Mouse (Mus musculus): ENCODE measurements at regions not wholly inside any gene's neighbourhood (a gene's known extent, or its start where the extent isn't known, plus 50 kb on each side); places are given as distances from the start of the nearest gene placed in this dataset.
"Not testable (repeated sequence)": the region's sequence is repeated elsewhere in the genome, so short reads cannot be mapped to it uniquely, and the experiment has no call there.

DNA sequence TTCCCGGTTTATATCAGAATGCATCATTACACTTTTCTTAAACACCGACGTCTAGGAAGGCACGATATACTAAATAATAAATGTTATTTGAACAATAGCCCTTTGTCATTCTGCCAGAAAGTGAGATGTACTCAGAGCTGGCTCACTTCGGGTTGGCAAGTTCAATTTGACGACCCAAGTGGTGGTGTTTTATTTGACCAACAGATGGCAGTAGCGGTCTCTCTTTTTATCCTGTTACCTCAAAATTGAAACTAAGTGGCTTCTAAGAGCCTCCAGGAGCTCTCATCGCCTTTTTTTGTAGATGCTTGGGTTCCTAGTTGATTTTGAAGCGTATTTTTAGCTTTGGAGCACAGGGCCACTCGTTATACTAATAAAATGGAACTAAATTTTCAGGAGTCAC, 66.7 kb upstream of the Chmp2b start:
- peak; percentile 58 for DNase-seq (ENCODE audit: low read depth)

DNA sequence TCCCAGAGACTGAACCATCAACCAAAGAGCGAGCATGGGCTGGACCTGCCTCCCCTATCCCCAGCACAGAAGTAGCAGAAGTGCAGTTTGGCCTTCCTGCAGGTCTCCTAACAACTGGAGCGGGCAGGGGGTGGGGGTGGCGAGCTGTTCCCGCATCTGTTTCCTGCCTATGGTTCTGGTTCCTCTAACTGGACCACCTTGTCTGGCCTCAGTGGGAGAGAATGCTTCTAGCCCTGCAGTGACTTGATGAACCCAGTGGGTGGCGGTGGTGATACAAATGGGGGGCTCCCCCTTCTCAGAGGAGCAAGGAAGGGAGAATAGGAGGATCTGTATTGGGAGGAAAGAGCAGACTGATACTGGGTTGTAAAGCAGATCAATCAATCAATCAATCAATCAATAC, 69.2 kb upstream of the Chmp2b start:
- DNase-seq (ENCODE audit: low read depth), result no peak

DNA sequence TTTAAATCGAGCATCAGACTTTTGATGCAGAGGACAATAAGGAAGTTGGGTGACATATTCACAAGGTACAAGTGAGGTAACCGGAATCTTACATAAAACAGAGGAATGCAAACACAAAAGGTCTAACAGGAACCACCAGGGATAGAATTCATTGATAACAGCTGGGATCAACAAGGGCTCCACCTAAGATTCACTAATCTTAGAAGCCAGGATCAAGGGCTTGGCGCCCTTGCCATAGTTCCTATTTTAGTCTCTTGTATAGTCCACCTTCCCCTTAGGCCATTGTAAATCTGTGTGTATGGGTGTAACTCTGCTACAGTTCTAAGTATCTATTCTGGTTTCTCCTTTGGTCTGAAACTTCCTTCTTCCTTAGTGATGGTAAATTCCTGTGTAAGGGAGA, 84.2 kb upstream of the Chmp2b start:
- DNase-seq (ENCODE audit: low read depth), result not testable (repeated sequence)

DNA sequence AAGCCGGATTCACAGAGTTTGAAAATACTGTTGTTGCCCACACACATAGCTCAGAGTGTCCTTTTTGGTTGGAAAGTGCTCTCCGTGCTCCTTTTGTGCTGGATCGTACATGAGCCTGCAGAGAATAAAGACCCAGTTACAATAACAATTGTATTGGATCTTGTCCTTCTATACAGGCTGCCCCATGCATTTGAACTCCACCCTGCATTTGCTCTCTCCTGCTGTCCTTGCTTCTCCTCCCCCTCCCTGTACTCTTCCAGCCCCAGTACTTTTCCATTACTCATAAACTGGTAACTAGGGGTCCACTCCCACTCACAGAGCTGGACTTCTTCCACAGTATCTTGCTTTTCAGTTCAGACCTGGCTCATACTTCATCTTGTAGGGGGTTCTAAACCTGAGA, 86.5 kb upstream of the Chmp2b start:
- no peak for DNase-seq (ENCODE audit: low read depth)

DNA sequence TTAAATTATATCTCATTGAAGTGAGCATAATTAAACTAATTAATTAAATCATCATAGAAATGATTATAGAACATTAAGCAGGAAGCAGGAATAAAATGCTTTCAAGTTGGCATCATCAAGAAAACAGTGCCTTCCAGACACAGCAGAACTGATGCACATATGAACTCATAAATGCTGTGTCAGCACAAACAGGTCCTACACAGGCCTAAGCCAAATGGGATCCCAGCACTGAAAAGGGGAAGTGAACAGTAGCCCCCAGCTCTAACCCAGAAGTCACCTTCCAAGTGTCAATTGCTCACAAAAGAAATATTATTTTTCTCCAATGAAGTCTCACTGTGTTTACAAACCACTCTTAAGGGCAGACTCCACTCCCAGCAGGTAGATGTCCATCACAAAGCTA, 93.0 kb upstream of the Chmp2b start:
- DNase-seq (ENCODE audit: low read depth), result no peak

DNA sequence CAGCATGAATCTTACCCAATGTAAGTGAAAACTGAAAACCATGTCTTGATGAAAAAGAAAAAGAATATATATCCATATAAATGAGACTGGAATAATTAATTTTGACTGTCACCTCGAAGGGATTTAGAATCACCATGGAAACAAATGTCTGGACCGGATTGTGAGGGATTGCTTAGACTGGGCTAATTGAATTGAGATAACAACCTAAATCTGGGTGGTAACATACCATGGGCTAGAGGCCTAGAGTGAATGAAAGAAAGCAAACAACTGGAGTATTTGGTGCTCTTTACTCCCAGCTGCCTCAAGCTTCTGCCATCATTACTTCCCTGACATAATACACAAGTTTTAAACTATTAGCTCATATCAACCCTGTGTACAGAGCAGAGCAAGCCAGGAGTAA, 95.3 kb upstream of the Chmp2b start:
- no peak for DNase-seq (ENCODE audit: low read depth)

DNA sequence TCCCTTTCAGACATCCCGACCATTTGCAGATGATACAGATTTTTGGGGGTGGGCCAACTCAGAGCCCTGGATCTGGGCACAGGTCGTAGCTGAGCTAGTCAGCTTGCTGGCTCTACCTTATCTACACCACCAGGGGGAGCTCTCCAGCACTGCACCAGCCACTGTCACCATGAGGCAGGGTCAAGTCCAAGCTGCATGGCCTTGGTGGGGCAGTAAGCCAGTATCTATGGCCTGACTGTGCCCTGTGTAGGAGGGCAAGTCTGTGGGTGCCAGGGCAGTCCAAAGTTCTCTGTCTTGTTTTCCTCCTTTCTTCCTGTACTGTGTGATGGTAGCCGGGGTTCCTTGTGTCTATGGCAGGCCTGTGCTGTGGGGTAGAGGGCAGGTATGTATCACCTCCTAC, 102.3 kb upstream of the Chmp2b start:
- DNase-seq (ENCODE audit: low read depth), result peak; percentile 13

DNA sequence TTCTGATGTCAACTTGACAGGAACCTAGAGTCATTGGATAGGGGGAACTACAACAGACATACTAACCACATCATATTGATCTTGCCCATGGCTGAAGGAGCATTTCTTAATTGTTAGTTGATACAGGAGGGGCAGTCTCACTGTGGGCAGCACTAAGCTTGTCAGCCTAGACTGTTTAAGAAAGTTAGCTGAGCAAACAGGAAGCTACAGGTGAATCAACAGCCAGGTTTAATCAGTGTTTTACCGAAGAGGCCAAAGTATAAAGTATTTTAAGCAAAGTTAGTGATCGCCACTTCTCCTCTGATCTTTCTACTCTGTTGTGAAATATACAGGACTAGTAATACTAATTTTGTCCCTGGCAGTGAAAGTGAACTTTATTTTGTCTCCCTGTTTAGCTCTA, 109.6 kb upstream of the Chmp2b start:
- no peak for DNase-seq (ENCODE audit: low read depth)

DNA sequence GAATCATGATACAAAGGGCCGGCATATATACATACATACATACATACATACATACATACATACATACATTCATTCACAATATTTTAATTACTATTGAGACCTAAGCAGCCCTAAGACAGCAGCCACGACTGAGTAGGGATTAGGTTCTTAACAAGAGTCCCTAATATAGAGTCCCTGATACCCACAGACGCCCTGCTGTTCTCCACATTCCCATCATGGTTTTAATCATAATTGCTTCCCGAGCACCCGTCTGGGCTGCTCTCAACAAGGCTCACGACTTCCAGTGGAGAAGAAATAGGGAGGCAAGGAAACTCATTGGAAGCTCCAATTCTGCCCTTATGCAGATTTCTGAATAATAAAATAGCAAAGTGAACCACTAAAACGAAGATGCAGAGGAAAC, 120.6 kb upstream of the Chmp2b start:
- no peak for DNase-seq (ENCODE audit: low read depth)

DNA sequence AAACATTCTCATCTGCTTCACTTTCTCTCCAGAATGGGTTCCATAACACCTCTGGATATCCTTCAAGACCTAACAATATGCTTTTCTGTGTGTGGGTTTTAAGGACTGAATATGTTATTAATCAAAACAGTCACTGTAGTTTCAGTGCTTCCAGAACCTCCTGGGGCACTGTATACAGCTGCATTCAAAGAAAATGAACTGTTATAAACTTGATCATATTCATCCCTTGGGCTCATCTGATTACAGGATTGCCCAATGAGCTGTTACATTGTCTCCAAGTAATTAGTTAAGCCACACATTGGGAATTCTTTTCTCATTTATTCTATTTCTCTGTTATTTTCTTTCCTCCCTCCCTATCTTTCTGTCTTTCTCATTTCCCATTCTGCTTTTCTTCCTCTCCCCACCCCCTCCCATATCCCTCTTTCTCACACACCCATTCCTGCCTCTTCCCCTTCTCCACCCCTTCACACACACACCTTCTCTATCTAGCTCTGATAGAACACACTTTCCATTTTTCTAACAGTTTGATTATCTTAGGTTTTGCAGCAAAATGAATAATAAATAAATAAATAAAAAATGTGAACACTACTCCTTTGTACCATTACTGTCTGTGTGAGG, 121.3 kb upstream of the Chmp2b start:
- no peak for DNase-seq (ENCODE audit: low read depth)

DNA sequence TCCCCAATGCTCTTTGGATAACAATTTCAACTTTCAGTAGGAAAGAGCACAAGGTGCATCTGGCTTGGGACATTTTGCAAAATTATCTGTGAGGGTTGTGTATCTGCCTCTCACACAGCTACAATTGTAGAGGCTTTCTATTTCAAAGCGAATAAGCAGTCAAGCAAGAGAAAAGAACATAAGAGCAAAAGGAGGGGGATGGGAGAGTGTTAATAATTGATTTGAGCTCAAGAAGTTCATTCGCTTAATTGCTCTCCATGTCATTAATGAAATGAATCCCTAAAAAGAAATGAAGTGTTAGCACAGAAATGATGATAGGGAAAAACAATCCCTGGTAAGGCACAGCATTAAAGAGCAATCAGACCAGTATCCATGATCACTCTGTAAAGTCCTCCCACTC, 121.4 kb upstream of the Vgll3 start:
- DNase-seq (ENCODE audit: low read depth), result no peak

DNA sequence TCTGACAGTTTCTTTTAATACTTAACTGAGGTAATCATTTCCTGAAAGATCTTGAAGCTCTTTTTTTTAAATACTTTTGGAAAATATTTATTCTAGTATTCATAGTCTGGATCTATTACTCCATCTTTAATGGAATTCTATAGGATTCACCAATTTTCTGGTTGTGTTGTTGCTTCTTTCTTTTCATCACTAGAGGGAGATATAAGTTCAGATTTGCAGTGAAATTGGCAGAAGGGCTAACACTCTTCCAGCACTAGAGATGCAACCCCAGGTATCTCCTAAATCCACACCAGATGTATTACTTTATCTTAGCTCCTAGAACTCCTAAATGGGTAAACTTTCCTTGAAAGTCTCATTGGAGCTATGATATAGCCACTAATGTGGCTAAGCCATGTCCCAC, 99.4 kb upstream of the Vgll3 start:
- no peak for DNase-seq (ENCODE audit: low read depth)

DNA sequence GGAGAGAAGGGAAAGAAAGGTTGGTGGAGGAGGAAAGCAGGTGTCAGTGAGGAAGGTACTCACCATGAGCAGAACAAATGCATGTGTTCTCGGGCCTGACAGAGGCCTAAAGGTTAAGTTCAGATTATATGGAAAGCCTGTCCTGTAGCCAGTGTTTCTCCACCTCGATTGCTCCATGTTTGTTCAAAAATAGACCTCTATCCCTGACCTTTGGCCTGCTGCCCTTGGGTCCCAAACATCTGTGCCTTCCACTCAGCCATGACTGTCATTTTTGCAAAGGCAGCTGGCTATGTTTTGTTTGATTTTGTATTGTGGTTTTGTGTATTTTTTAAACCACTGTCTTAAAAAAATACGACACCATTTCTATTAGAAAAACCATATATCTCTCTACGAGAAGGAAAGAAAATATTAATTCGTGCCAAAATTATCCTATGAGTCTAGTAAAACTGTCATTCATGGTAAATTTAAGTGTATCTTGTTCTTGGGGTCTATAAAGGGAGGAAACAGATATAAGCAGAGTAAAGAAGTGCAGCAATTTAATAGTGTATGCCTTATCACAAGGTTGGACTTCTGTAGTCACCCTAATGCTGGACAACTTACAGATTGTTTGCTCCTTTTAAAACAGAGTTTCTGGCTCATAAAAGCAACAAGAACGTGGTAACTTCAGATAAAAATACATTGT, 96.1 kb upstream of the Vgll3 start:
- no peak for DNase-seq (ENCODE audit: low read depth)

DNA sequence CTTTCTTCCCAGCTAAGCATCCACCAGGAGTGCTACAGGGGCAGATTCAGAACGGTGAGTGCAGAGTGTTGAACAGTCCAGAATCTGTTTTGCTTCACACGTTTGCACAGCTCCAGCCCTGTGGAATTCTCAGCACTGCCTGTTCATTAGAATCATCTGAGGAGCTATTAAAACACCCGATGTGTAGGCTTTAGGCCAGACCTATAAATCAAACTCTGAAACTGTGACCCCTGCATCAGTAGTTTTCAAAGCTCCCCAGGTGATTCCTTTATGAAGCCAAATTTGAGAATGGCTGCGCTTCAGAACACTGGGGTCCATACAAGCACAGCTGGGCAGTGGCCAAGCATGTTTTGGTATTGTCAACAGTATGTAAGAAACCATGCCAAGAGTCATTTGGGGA, 94.1 kb upstream of the Vgll3 start:
- DNase-seq (ENCODE audit: low read depth), result no peak

DNA sequence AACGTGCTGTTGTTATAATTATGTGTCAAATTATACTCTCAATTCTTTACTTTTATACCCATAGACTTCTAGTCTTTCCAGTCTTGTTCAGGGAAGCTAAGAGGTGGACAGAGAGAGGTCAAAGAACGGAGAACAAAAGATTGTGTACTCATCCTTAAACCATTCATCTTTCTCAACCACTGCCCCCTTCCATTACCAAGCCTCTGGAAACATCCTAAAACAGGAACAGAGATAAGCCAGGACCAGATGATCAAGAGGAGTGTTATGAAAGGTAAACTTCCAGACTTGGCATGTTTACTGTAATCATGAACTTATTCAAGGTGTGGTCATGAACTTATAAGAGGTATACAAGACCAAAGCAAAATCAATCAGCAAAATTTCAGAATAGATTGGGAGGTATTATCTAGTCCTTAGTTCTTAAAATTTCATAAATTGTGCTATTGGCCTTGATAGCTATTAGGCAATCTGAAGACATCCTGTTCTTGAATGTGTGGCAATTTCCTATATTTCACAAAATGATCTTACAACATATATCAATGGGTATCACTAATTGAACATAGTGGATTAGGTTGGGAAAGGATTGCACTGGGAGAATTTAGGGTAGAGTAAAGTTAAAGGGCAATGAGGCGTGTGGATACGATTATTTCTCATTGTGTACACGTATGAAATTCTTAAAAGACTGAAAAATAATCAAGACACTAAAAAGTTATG, 89.3 kb upstream of the Vgll3 start:
- DNase-seq (ENCODE audit: low read depth), result no peak

DNA sequence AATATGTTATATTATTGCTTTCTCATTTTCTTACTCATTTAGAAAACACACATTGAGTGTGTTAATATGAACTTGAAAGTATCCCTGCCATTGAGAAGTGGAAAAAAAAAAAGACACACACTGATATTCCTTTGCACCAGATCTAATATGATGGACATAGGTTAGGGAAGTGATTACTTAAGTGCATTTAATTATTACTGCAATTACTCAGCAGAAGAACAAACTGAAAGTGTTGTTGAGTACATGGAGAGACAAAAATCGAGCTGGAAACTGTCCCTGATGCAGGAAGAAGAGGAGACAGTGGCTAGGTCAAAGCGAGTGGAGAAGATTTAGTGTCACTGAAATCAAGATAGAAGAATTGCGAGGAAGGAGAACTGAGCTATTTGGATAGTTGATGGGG, 88.8 kb upstream of the Vgll3 start:
- DNase-seq (ENCODE audit: low read depth), result no peak

DNA sequence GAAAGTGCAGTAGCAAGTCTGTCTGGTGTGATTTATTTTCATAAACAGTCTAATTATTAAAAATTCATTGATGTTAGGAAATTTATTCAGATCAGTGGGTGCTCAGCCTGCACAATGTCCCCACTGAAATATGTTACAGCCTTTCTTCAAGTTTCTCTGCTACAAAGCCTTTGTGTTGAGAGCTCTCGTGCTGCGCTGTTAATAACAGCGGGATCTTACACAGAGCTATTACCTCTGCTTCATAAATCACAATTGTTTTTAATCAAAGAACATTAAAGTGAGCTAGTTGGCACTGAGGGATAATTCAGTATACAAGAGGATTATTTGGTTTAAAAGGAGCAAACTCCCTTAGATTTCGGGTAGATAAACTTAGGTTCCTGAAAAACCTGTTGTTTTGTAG, 85.7 kb upstream of the Vgll3 start:
- DNase-seq (ENCODE audit: low read depth), result no peak

DNA sequence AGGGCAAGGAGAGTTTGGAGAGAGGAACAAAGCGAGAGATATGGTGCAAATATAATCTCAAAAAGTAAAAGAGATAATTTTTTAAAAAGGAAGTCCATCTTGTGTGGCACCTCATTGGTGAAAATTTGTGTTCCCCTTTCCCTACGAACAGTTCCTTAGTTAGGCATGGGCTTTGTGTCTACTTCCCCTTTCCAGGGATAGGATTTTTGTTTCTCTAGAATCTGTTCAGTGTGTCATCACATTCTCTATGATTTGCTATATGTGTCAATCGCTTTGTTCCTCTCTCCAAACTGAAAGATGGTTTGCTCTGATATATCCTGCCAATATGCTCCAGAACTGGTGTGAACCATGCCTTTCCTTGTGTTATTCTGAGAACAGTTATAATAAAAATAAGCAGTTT, 75.4 kb upstream of the Vgll3 start:
- DNase-seq (ENCODE audit: low read depth), result no peak

DNA sequence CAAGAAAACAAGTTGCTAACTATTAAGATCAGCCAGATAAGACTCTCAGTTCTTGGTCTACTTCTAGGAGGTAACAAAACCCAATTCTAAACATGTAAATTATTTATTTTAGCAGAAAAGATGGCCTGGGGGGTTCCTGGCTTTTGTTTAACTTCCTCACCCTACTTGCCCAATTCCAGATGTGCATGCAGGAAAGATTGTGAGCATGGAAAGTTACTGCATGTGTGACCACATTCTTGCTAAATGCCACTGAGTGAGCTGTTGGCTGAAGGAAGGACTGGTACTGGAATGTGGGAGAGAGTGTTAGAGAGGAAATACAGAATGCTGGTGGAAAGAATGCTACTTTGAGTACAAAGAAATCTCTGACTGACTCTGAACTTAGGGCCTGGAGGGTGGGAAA, 72.1 kb upstream of the Vgll3 start:
- DNase-seq (ENCODE audit: low read depth), result no peak

DNA sequence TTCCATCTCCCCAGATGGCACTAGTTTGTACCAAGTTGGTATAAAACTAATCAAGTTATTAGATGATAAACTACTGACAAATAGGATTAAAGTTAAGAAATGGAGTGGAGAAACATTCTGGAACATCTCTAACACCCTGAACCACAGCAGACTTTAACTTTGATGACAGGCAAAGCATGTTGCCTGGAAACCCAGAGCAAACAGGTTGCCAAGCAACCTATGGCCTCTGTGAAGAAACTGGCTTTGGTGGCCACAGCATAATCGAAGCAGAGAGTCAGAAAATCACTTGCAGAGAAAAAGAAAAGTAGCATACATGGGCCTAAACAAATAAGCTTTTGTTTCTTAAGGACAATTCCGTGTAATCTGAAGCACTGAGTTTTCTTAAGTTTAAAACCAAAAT, 59.4 kb upstream of the Vgll3 start:
- no peak for DNase-seq (ENCODE audit: low read depth)

Data from c-Kit-positive CD71-negative TER-119-negative erythroid progenitor cells, embryonic 14.5 days (primary cell).